Mouse (Mus musculus): ENCODE results near the gene Pim1.
"Not testable (repeated sequence)": the region's sequence is repeated elsewhere in the genome, so short reads cannot be mapped to it uniquely, and the experiment has no call there.

Pim1 gene

DNA sequence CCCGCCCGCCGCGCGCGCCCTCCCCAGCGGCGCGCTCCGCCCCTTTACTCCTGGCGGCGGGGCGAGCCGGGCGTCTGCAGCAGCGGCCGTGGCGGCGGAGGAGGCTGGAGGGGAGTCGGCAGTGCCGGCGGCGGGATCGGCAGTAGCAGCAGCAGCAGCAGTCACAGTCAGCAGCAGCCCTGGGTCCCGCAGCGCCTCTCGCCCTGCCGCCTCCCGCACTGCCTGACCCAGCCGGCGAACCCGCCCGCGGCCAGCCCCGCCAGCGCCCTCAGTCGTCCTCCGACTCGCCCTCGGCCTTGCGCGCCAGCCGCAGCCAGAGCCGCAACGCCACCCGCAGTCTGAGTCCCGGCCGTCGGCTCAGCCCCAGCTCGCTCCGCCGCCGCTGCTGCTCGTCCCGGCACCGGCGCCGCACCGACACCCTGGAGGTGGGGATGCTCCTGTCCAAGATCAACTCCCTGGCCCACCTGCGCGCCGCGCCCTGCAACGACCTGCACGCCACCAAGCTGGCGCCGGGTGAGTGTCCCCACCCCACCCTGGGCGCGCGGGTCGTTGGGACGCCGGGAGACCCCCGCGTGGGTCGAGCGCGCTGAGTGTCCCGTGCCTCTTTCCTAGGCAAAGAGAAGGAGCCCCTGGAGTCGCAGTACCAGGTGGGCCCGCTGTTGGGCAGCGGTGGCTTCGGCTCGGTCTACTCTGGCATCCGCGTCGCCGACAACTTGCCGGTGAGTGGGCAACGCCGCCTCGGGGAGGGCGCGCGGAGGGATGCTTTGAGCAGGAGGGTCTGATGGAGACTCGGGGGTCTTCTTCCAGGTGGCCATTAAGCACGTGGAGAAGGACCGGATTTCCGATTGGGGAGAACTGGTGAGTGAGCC, at the start of gene Pim1:
Gene Pim1, plus strand, starts transcription at position 41 of the 869 bp plus-strand sequence.
- DNase-seq: no peak

DNA sequence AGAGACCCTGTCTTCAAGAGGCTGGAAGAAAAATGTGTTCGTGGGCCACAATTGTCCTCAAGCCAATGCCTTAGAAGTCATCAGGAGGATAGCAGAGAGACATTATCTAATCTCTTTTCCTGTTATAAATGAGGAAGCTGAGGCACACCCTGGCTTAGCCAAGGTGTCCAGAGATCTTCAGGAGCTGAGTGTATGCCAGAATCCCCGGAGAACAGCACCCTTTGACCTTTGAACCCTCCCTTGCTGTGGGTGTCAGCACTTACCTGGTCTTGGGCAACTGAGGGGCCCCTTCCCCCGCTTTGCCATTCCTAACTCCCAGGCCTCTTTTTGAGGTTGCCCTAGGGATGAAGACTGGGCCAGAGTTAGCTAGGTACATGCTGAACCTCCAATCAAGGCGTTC, 49.0 kb upstream of the Pim1 start:
- DNase-seq: no peak

DNA sequence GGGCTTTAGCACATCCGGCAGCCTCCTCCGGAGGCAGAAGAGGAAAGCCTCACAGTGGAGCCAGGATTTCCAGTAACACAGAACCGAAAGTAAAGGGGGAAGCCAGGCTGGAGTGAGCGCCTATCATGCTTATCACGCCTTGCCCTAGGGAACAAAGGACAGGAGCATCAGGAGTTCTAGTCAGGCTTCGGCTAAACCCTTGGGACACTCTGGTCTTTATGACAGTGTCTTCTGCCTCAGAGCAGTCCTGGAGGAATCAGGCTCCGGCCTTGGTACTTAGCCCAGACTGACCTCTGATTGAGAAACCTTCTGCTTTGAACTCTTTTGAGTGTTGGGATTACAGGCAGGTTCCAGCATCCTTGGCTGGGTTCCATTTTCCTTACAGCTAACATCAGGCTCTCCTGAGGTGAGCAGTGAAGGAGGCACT, 48.4 kb upstream of the Pim1 start:
- DNase-seq: no peak

DNA sequence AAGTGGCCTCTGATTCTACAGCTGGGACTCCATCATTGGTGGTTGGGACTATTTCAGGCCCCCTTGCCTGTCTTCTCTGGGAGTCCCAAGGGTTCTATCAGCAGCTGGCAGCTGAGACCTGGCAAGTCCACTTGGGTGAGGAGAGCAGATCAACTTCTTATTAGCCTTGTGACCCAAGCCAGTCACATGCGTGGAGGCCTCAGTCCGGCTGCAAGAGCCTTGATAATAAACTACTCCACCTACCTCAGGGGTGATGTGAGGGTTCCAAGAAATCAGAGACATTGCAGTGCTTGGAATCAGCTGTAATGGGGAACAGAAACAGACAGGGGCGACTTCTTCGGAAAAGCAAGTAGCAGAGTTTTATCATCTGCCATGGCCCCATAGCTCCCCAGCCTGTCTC, 46.8 kb upstream of the Pim1 start:
- no peak for DNase-seq

- no peak for DNase-seq
Measured at GRCm38 (mm10) chr17:29445072-29445471, 45.5 kb upstream of the Pim1 start.

GRCm38 (mm10) chr17:29447323-29447722, 43.2 kb upstream of the Pim1 start:
- DNase-seq: no peak

DNA sequence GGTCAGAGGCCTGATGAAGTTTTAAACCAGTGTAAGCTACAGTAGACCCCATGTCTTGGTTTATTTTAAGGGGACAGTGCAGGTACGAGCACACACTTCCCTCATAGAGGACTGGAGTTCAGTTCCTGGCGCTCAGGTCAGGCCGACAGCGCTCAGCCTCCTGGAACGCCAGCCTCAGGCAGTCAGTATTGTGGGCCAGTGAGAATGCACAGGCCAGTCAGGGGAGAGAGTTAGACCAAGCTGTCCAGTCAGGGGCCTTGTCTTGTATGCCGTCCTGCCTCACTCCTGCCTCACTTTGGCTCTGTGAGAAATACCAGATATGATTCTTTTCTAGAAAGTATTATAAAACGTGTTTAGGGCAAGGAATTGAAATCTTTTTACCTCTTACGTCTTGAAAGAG, 42.5 kb upstream of the Pim1 start:
- no peak for DNase-seq

GRCm38 (mm10) chr17:29448561-29448960, 42.0 kb upstream of the Pim1 start:
- no peak for DNase-seq

- DNase-seq: no peak
Measured at GRCm38 (mm10) chr17:29450899-29451840, 39.4 kb upstream of the Pim1 start.

DNA sequence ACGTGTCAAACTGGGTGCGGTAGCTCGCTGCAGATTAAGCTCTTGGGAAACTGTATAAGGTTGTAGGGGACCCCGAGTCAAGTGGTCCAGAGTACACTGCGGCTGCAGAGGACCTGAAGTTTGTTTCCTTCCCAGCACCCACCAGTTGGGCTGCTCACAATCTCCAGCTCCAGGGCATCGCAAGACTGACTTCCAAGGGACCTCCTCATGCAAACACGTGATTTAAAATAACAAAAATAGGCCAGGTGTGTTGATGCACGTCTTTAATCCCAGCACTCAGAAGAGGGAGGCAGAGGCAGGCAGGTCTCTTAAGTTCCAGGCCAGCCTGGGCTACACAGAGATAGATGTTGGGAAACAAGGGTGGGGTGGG, 38.7 kb upstream of the Pim1 start:
- no peak for DNase-seq

DNA sequence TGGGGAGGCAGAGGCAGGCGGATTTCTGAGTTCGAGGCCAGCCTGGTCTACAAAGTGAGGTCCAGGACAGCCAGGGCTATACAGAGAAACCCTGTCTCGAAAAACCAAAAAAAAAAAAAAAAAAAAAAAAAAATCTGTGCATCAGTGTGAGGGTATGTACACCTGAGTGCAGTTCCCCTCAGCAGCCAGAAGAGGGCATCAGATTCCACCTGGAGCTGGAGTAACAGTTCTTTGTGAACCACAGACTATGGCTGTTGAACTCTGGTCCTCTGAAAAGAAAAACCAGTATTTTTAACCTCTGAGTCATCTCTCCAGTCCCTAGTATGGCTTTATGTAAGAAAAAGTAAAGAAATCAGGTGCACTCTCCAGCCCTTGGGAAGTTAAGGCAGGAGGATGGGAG, 36.4 kb upstream of the Pim1 start:
- not testable (repeated sequence) for DNase-seq

DNA sequence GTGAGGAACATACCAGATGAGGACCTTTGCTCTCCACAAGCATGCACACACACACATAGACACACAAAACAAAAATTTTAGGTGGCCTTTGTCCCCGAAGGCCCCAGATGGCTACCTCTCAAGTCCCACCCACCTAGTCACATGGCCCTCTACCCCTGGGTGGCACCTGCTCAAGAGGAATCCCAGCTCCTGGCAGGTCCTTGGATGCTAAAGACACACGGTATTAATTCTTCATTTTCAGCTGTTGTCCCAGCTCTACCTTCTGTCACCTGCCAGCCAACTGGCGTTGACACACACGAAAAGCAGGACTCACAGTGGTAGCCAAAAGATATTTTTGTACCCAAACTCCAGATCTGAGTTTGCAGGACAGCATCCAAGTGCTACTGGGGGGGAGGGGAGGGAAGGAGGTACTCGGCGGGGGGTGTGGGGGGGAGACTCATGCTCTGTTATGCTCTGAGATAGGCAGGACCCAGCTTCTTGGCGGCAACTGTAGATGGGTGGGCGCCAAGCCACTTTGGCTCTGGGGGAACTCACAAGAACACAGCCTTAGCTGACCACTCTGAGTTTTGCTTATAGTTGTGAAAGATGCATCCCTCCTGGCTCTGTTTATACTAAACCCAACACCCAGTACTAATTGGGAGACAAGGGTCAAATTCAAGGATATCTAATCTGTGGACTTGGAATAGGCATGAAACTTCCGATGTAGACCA, 35.0 kb upstream of the Pim1 start:
- DNase-seq: no peak

DNA sequence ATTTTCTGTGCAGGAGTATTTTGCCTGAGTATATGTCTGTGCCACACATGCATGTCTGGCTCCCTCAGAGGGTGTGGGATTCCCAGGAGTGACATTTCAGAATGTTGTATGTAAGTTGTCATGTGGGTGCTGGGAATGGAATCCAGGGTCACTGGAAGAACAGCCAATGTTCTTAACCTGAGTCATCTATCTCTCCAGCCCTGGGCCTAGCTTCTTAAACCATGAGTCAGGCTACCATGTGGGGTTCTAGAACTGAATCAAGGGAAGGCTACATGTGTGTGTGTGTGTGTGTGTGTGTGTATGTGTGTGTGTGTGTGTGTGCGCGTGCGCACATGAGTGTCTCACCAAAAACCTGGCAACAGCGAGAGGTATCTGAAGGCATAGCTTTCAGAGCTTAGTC, 34.1 kb upstream of the Pim1 start:
- DNase-seq: no peak

DNA sequence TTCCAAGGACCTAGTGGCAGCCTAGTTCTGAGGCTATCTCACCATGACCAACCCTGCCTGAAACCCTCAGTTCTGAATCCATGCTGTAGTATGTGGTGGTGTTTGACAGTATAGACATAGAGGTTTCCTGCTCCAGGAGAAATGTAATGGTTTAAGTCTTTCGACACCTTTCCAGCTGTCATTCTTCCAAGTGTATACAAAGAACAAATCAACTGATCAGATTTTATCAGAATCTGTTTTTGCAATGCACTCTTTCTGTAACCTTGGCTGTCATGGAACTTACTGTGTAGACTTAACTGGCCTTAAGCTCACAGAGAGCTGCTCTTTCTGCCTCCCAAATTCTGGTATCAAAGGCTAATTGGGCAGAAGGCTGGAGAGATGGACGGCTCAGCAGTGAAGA, 33.6 kb upstream of the Pim1 start:
- no peak for DNase-seq

DNA sequence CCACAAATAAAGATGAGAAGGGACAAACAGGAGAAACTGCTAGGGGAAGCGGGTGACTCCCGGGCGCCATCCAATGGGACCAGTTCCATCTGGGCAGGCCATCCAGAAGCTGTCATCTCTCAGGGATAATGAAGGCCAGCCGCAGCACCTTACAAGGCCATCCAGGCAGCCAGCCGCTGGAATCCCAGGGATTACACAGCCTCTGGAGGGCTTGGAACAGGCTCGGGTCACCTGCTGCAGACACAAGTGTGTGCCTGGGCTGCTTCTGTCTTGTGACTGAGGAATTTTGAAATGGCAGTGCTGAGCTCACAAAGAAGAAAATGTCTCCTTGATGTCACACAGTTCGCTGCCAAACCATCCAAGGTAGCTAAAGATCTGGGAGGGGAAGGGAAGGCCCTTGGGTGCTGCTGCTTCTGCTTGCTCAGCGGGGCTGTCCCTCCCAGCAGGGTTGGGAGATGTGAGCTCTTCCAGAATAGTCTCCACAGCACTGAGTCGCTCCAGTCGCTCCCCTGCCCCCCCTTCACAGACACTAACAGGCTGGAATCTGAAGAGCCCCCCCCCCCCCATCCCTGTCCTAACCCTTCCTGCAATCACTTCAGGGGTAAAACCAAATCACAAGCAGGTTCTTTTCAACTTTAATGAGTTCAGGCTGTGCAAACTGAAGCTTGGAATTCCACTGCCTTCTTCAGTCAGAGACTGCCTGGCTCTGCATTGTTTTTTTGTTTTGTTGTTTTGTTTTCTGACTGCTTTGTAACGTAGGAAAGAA, 32.6 kb upstream of the Pim1 start:
- DNase-seq: no peak

DNA sequence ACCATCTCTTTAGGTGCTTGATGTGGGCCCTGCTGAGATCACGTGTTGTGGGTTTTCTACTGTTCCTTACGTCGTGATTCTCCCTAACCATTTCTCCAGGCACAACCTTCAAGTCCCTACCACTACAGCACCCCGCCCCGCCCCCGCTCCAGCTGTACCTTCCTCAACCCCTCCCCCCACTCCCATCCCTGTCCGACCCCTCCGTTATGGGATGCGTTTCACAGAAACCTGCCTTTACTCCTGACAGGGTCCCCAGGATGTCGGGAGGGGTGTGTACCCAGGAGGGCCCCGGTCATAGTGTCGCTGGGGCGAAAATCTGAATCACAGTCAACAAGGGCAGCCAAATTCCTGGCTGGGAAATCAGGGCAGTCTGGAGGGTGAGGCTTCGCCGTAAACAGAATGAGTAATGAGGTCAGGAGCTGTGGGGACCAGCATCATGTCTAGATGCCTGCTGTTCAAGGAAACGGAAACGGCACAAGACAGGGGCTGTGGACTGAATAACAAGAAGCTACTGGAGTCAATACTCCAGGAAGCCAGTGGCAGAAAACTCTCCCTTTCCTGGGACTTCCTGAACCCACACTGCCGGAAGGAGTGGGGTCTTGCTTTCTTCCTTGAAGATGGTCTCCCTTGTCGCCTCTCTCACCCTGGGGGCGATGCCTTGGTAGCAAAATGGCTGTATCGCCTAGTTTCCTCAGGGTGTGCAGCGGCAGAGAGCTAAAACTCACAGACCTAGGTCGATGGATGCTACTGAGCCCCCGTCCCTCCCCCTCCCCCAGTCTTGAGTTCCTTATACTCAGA, 31.0 kb upstream of the Pim1 start:
- DNase-seq: no peak

DNA sequence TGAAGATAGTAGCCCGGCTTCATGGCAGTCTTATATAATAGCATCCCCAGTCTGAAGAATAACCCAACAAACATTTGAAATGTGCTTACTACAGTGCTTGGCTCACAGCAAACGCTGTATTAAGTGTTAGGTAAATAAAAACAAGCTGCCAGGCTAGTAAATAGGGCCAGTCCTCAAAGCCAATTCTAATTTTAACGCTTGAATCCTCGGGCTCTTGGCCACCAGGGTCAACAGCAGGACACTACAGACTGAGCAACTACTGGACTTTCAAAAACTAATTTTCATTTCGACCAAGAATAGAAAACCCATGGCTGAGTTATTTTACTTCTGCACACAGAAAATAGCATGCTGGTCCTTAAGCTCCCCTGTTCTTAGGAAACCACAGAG, 30.4 kb upstream of the Pim1 start:
- DNase-seq: no peak

DNA sequence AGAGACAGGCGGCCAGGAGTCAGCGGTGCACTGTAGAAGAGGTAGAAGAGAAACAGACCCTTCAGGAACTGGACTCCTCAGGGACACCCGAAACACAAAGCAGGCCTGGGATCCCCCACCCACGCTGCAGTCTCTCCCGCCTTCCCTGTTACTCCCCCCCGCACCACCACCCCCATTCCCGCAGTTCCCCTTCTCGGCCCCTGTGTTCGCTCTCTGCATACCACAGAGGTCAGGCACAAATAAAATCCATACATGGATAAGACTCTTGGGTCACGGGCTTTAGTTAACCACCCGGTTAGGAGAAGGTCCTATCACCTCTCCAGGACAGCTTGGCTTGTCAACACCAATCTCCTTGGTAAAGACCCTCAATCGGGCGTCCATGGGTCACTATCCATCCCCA, 26.9 kb upstream of the Pim1 start:
- no peak for DNase-seq

DNA sequence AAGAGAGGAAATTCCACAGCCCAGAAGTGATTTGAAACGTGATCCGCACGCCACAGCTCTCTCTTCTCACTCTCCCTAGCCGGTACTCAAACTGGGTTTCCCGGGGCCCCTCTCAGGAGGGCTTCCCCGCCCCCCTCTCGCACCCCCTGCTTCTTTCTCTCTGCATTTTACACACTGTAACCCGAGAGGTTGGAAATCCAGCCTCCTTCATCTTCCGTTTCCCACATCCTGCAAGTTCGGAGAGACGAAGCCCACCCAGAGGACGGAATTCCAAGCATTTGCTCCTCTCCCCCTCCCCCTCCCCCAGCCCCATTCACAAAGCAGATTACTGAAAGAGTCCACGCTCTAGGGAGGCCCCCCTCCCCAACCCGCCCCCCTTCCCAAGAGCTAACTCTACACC, 26.5 kb upstream of the Pim1 start:
- DNase-seq: no peak

GRCm38 (mm10) chr17:29464519-29465140, 25.9 kb upstream of the Pim1 start:
- DNase-seq: no peak

DNA sequence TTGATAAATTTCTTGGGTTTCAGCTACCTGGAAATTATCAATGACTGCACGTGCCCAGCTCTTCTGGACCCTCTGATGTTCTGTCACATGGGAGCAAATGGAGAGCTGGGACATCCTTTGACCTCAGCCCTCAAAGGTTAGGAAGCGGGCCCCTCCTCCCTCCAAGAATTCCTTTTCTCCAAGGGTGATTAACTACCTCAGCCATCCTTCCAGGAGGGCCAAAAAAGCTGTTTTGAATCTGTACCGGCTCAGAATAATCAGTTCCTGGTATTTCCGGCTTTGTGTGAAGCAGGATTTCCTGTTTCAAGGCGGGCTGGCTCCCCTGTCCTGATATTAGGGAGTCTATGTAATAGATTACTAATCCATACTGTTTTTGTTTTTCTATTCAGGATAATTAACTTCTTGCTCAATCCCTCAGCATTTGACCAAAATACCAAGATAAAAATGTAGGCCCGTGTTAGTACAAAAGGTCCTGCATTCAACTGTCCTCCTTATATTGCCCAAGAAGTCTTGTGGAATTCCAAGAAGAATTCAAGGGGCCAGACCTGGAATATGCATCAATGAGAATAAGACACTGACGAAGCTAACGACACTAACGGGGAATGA, 25.0 kb upstream of the Pim1 start:
- DNase-seq: no peak
